Mouse (Mus musculus) kidney, adult 2 months (tissue): ENCODE data around the gene Rapgef2. TPM values are rescaled to one million over a fixed set of nuclear protein-coding genes. Genes with fewer than 3 reads are reported as not detected.
A peak's percentile ranks its signal among the peaks of the same experiment; 100 is the strongest.

ENCODE experiments used
- DNase-seq: peaks from one replicate; pipeline ENCODE4 v3.0.0; 2021
- H3K27ac ChIP-seq: fragments of 200-500 bp; 2 replicates; pipeline ENCODE4 v1.5.1; 2012; ENCODE audit warnings: low read depth, low read length, control low read depth, inconsistent platforms; ENCODE audit not compliant: insufficient read depth
- H3K27me3 ChIP-seq: fragments of 200-500 bp; replicated peaks from 2 replicates; pipeline ENCODE4 v1.6.1; 2012; ENCODE audit warnings: mild to moderate bottlenecking, moderate library complexity, low read length, inconsistent platforms; ENCODE audit not compliant: control insufficient read depth, insufficient read depth
- H3K36me3 ChIP-seq: fragments of 200-500 bp; 2 replicates; pipeline ENCODE4 v1.6.1; 2012; ENCODE audit warnings: mild to moderate bottlenecking, moderate library complexity, low read length, inconsistent platforms; ENCODE audit not compliant: control insufficient read depth, insufficient read depth
- H3K4me1 ChIP-seq: fragments of 200-500 bp; 2 replicates; pipeline ENCODE4 v1.6.1; 2011; ENCODE audit warnings: low read length; ENCODE audit not compliant: control insufficient read depth, insufficient read depth
- H3K4me3 ChIP-seq: fragments of 200-500 bp; 2 replicates; pipeline ENCODE4 v1.5.1; 2011; ENCODE audit warnings: mild to moderate bottlenecking, low read depth, low read length, control low read depth; ENCODE audit not compliant: insufficient read depth
- CTCF ChIP-seq: fragments of 200-500 bp; conservative IDR thresholded peaks from 2 replicates; pipeline ENCODE4 v1.5.1; 2011; ENCODE audit warnings: low read depth, mild to moderate bottlenecking, control low read depth, low read length, moderate library complexity, mixed read lengths; ENCODE audit not compliant: insufficient read depth, insufficient read length
- POLR2A ChIP-seq: fragments of 200-500 bp; IDR thresholded peaks from one replicate; pipeline ENCODE4 v1.6.1; 2011; ENCODE audit warnings: low read depth, low read length, control low read depth
- WGBS: fragments of 180-500 bp; shearing (Covaris S2); methylation state at CpG from one replicate; pipeline ENCODE4 v1.1.7; 2018; 5-methylcytosine and 5-hydroxymethylcytosine counted together
- polyA plus RNA-seq: library from polyadenylated mRNA; depleted of rRNA; stranded (reverse); fragments of >200 nt; gene quantifications from 2 replicates; pipeline ENCODE4 v1.2.3, GENCODE M21; 2012

Rapgef2 gene
- polyA plus RNA-seq, 1 experiment = 7.6 TPM

DNA sequence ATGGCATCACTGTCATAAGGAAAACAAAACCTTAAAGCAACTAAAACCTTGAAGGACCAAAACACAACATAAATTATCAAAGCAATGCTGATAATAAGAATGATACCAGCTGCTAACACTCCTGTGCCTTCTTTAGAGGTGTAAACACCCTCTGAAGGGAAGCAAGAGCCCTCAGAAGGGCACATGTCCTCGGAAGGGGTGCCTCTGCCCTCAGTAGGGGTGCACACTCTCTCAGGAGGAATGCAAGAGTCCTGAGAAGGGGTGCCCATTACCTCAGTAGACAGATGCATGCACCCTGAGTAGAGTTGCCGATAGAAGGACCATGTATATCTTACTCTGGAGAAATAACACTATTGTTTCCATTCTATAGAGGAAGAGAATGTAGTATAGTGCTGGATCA lies 79.1 kb downstream of the Rapgef2 start:
- Histone ChIP-seq H3K27me3 (no peaks in the 10 kb centered on the region), H3K36me3 (no peaks in the 10 kb centered on the region), H3K4me1 (peaks cover 19% of the 10 kb centered on the region), H3K27ac (0 out of 2 replicates have a peak overlapping the region, but pooled peaks have one; percentile 39), H3K4me3 (no peak overlapping the region)
- WGBS = 89% methylated on average over 2 of the region's 2 CpGs
- no peak for DNase-seq
- TF ChIP-seq CTCF (no peak), POLR2A (no peak)

GRCm38 (mm10) chr3:79206524-79206923 lies 79.8 kb downstream of the Rapgef2 start:
- no peaks in the 10 kb centered on the region for H3K36me3 ChIP-seq

DNA sequence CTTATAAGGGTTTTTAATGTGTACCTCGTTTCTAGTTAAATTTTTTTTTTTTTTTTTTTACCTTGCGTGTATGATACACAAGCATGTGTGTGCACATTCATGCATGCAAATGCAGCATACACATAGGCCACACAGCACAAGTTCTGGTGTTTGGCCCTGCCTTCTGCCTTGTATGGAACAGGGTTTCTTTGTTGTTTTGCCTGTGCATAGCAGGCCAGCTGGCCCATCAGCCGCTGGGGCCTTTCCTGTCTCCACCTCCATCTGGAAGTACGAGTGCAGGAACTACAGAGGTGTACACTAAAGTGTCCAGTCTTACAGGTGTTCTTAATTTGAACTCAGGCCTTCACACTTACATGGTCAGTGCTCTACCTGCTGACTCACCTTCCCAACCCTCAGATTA lies 80.3 kb downstream of the Rapgef2 start:
- Histone ChIP-seq H3K27me3 (no peaks in the 10 kb centered on the region), H3K27ac (no peak overlapping the region), H3K36me3 (no peaks in the 10 kb centered on the region), H3K4me1 (peaks cover 19% of the 10 kb centered on the region), H3K4me3 (no peak overlapping the region)
- 79% methylated on average over 4 of the region's 4 CpGs for WGBS
- TF ChIP-seq CTCF (no peak), POLR2A (no peak)
- no peak for DNase-seq

More at GRCm38 (mm10) chr3:79206524-79206923, 79.8 kb downstream of the Rapgef2 start:
- peak; percentile 82 for DNase-seq
- WGBS = 70% methylated on average over 7 of the region's 7 CpGs
- Histone ChIP-seq H3K4me3 (no peak overlapping the region), H3K4me1 (peaks cover 19% of the 10 kb centered on the region), H3K27me3 (no peaks in the 10 kb centered on the region), H3K27ac (0 out of 2 replicates have a peak overlapping the region, but pooled peaks have one; percentile 9)
- no peak for TF ChIP-seq POLR2A
- TF ChIP-seq CTCF = no peak

- Histone ChIP-seq H3K36me3 (no peaks in the 10 kb centered on the region), H3K4me1 (peaks cover 19% of the 10 kb centered on the region), H3K27me3 (no peaks in the 10 kb centered on the region), H3K27ac (peak overlapping the region; percentile 42; the same call in 1 of the 2 replicates), H3K4me3 (no peak overlapping the region)
- TF ChIP-seq CTCF = 0 out of 2 replicates have a peak, but pooled peaks have one; percentile 24
- no peak for TF ChIP-seq POLR2A
- WGBS = 32% methylated on average over 3 of the region's 3 CpGs
- no peak for DNase-seq
Observed at GRCm38 (mm10) chr3:79205112-79205511, 81.2 kb downstream of the Rapgef2 start.

- H3K27me3 ChIP-seq = no peaks in the 10 kb centered on the region
- DNase-seq = peak; percentile 41
- H3K4me1 ChIP-seq = peaks cover 19% of the 10 kb centered on the region
- H3K27ac ChIP-seq = peak overlapping the region; percentile 49; the same call in 1 of the 2 replicates
- TF ChIP-seq CTCF = no peak
- no peak for TF ChIP-seq POLR2A
- H3K4me3 ChIP-seq = no peak overlapping the region
- no peaks in the 10 kb centered on the region for H3K36me3 ChIP-seq
- WGBS = 64% methylated on average over 9 of the region's 9 CpGs
Observed at GRCm38 (mm10) chr3:79204261-79204660, 82.1 kb downstream of the Rapgef2 start.

GRCm38 (mm10) chr3:79203821-79204220 lies 82.5 kb downstream of the Rapgef2 start:
- Histone ChIP-seq H3K36me3 (no peaks in the 10 kb centered on the region), H3K27me3 (no peaks in the 10 kb centered on the region), H3K4me3 (no peak overlapping the region), H3K27ac (peak overlapping the region; percentile 49), H3K4me1 (peaks cover 19% of the 10 kb centered on the region)
- DNase-seq = no peak
- 67% methylated on average over 5 of the region's 5 CpGs for WGBS
- TF ChIP-seq CTCF = no peak
- TF ChIP-seq POLR2A = no peak

- Histone ChIP-seq H3K36me3 (no peaks in the 10 kb centered on the region), H3K4me1 (peaks cover 19% of the 10 kb centered on the region), H3K27me3 (no peaks in the 10 kb centered on the region), H3K27ac (peak overlapping the region; percentile 7), H3K4me3 (no peak overlapping the region)
- TF ChIP-seq CTCF = no peak
- no peak for TF ChIP-seq POLR2A
- WGBS = 24% methylated on average over 3 of the region's 3 CpGs
- DNase-seq = peak; percentile 92
Observed at GRCm38 (mm10) chr3:79203178-79203577, 83.1 kb downstream of the Rapgef2 start.
